Mouse (Mus musculus): Measurements from ENCODE around the gene Dis3l2. TPM values are rescaled to one million over a fixed set of nuclear protein-coding genes. Genes with fewer than 3 reads are reported as not detected.

Dis3l2 gene
- polyA plus RNA-seq, 1 experiment: 6.6 TPM

- no peak overlapping the region for H3ac ChIP-seq (ENCODE audit: control insufficient read depth, insufficient read length, low read depth)
- no peaks in the 10 kb centered on the region for H3K36me3 ChIP-seq (ENCODE audit: control insufficient read depth, insufficient read depth)
- TF ChIP-seq USF1 (IDR thresholded peaks at IDR 0.05; ENCODE audit: low read depth): no peak
- no peak for TF ChIP-seq MAX (IDR thresholded peaks at IDR 0.05)
- no peak for TF ChIP-seq CTCF (IDR thresholded peaks at IDR 0.05; ENCODE audit: control insufficient read depth, insufficient read depth, insufficient read length)
- no peak for TF ChIP-seq CEBPB (IDR thresholded peaks at IDR 0.05; ENCODE audit: low read depth)
- no peak for TF ChIP-seq MYOG (IDR thresholded peaks at IDR 0.05; ENCODE audit: control insufficient read depth, extremely low read depth, insufficient read length)
- TF ChIP-seq MYOD1 (IDR thresholded peaks at IDR 0.05; ENCODE audit: control insufficient read depth, insufficient read length, low read depth): no peak
- TF ChIP-seq FOSL1 (IDR thresholded peaks at IDR 0.05; ENCODE audit: insufficient read depth, low read length, poor library complexity, severe bottlenecking): no peak
- no peaks in the 10 kb centered on the region for H3K79me3 ChIP-seq (ENCODE audit: low read depth)
- no peaks in the 10 kb centered on the region for H3K27me3 ChIP-seq (ENCODE audit: control insufficient read depth, insufficient read depth, insufficient read length)
- no peaks in the 10 kb centered on the region for H3K79me2 ChIP-seq (ENCODE audit: control insufficient read depth, insufficient read depth)
- no peak overlapping the region for H3K4me3 ChIP-seq (ENCODE audit: insufficient read depth, poor library complexity, severe bottlenecking)
Measured at GRCm38 (mm10) chr1:87030652-87031051, 327.0 kb downstream of the Dis3l2 start.

- TF ChIP-seq MYOG (IDR thresholded peaks at IDR 0.05; ENCODE audit: control insufficient read depth, extremely low read depth, insufficient read length): no peak
- no peak for TF ChIP-seq USF1 (IDR thresholded peaks at IDR 0.05; ENCODE audit: low read depth)
- no peak for TF ChIP-seq MYOD1 (IDR thresholded peaks at IDR 0.05; ENCODE audit: control insufficient read depth, insufficient read length, low read depth)
- no peak for TF ChIP-seq FOSL1 (IDR thresholded peaks at IDR 0.05; ENCODE audit: insufficient read depth, low read length, poor library complexity, severe bottlenecking)
- no peak for TF ChIP-seq CEBPB (IDR thresholded peaks at IDR 0.05; ENCODE audit: low read depth)
- no peak for TF ChIP-seq MAX (IDR thresholded peaks at IDR 0.05)
- TF ChIP-seq CTCF (IDR thresholded peaks at IDR 0.05; ENCODE audit: control insufficient read depth, insufficient read depth, insufficient read length): no peak
- Histone ChIP-seq H3K4me3 (ENCODE audit: insufficient read depth, poor library complexity, severe bottlenecking) (no peak overlapping the region), H3K36me3 (ENCODE audit: control insufficient read depth, insufficient read depth) (no peaks in the 10 kb centered on the region), H3ac (ENCODE audit: control insufficient read depth, insufficient read length, low read depth) (no peak overlapping the region), H3K79me3 (ENCODE audit: low read depth) (no peaks in the 10 kb centered on the region), H3K27me3 (ENCODE audit: control insufficient read depth, insufficient read depth, insufficient read length) (no peaks in the 10 kb centered on the region), H3K79me2 (ENCODE audit: control insufficient read depth, insufficient read depth) (no peaks in the 10 kb centered on the region)
Measured at GRCm38 (mm10) chr1:87032466-87032865, 328.9 kb downstream of the Dis3l2 start.

- Histone ChIP-seq H3ac (ENCODE audit: control insufficient read depth, insufficient read length, low read depth) (no peak overlapping the region), H3K79me3 (ENCODE audit: low read depth) (no peaks in the 10 kb centered on the region), H3K79me2 (ENCODE audit: control insufficient read depth, insufficient read depth) (no peaks in the 10 kb centered on the region), H3K4me3 (ENCODE audit: insufficient read depth, poor library complexity, severe bottlenecking) (no peak overlapping the region), H3K27me3 (ENCODE audit: control insufficient read depth, insufficient read depth, insufficient read length) (no peaks in the 10 kb centered on the region), H3K36me3 (ENCODE audit: control insufficient read depth, insufficient read depth) (no peaks in the 10 kb centered on the region)
- no peak for TF ChIP-seq MYOG (IDR thresholded peaks at IDR 0.05; ENCODE audit: control insufficient read depth, extremely low read depth, insufficient read length)
- no peak for TF ChIP-seq CEBPB (IDR thresholded peaks at IDR 0.05; ENCODE audit: low read depth)
- TF ChIP-seq MYOD1 (IDR thresholded peaks at IDR 0.05; ENCODE audit: control insufficient read depth, insufficient read length, low read depth): no peak
- no peak for TF ChIP-seq CTCF (IDR thresholded peaks at IDR 0.05; ENCODE audit: control insufficient read depth, insufficient read depth, insufficient read length)
- TF ChIP-seq FOSL1 (IDR thresholded peaks at IDR 0.05; ENCODE audit: insufficient read depth, low read length, poor library complexity, severe bottlenecking): no peak
- no peak for TF ChIP-seq USF1 (IDR thresholded peaks at IDR 0.05; ENCODE audit: low read depth)
- TF ChIP-seq MAX (IDR thresholded peaks at IDR 0.05): no peak
Measured at GRCm38 (mm10) chr1:87035532-87036161, 332.0 kb downstream of the Dis3l2 start.

DNA sequence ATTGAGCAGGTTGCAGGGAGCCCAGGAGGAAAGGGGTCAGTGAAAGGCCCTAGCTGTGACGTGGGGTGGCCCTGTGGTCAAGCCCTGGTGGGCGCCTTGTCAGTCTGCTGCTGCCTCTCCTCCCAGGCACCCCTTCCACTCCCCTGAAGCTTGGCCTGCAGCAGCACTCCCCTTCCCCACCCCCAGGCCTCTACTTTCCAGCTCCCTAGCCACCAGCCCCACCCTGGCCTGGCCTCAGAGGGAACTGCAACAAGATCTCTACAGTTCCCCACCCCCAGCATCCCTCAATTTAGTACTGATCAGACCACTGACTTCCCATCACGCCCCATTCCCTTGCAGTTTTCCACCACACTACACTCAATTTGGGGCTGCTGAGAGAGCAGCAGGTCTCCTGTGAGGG lies 332.7 kb downstream of the Dis3l2 start:
- H3K79me3 ChIP-seq (ENCODE audit: low read depth): no peaks in the 10 kb centered on the region
- H3K79me2 ChIP-seq (ENCODE audit: control insufficient read depth, insufficient read depth): no peaks in the 10 kb centered on the region
- no peak overlapping the region for H3ac ChIP-seq (ENCODE audit: control insufficient read depth, insufficient read length, low read depth)
- no peak overlapping the region for H3K4me3 ChIP-seq (ENCODE audit: insufficient read depth, poor library complexity, severe bottlenecking)
- H3K27me3 ChIP-seq (ENCODE audit: control insufficient read depth, insufficient read depth, insufficient read length): no peaks in the 10 kb centered on the region
- TF ChIP-seq CTCF (IDR thresholded peaks at IDR 0.05; ENCODE audit: control insufficient read depth, insufficient read depth, insufficient read length): no peak
- TF ChIP-seq CEBPB (IDR thresholded peaks at IDR 0.05; ENCODE audit: low read depth): no peak
- no peak for TF ChIP-seq USF1 (IDR thresholded peaks at IDR 0.05; ENCODE audit: low read depth)
- no peak for TF ChIP-seq MAX (IDR thresholded peaks at IDR 0.05)
- no peak for TF ChIP-seq MYOD1 (IDR thresholded peaks at IDR 0.05; ENCODE audit: control insufficient read depth, insufficient read length, low read depth)
- TF ChIP-seq MYOG (IDR thresholded peaks at IDR 0.05; ENCODE audit: control insufficient read depth, extremely low read depth, insufficient read length): no peak
- no peak for TF ChIP-seq FOSL1 (IDR thresholded peaks at IDR 0.05; ENCODE audit: insufficient read depth, low read length, poor library complexity, severe bottlenecking)
- no peaks in the 10 kb centered on the region for H3K36me3 ChIP-seq (ENCODE audit: control insufficient read depth, insufficient read depth)

DNA sequence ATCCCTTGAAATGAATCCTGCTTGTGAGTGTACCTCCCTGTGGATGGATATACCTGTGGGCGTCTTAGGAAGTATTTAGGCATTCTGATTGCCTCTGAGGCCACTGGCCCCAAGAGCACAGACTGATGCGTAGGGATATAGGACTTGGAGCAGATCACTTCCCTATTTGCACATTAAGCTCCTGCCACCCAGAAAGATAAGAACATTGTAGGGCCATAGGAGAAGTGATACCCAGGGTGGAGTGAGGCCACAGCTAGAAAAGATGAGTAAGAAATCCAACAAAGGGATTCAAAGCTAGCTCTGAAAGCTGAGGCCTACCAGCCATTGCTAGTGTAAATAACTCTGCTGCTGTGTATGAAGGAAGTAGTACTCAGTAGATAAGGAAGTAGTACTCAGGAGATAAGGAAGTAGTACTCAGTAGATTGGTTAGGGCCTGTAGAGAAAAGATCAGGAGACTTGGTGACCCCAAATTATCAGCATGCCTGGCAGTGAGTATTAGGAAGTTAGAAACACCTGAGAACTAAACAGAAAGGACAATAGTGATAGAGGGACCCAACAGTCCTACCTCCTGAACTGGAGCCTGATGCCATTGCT lies 335.0 kb downstream of the Dis3l2 start:
- TF ChIP-seq MAX (IDR thresholded peaks at IDR 0.05) (no peak), USF1 (IDR thresholded peaks at IDR 0.05; ENCODE audit: low read depth) (no peak), CEBPB (IDR thresholded peaks at IDR 0.05; ENCODE audit: low read depth) (no peak), MYOG (IDR thresholded peaks at IDR 0.05; ENCODE audit: control insufficient read depth, extremely low read depth, insufficient read length) (no peak), MYOD1 (IDR thresholded peaks at IDR 0.05; ENCODE audit: control insufficient read depth, insufficient read length, low read depth) (no peak), FOSL1 (IDR thresholded peaks at IDR 0.05; ENCODE audit: insufficient read depth, low read length, poor library complexity, severe bottlenecking) (no peak), CTCF (IDR thresholded peaks at IDR 0.05; ENCODE audit: control insufficient read depth, insufficient read depth, insufficient read length) (no peak)
- no peaks in the 10 kb centered on the region for H3K79me2 ChIP-seq (ENCODE audit: control insufficient read depth, insufficient read depth)
- H3ac ChIP-seq (ENCODE audit: control insufficient read depth, insufficient read length, low read depth): no peak overlapping the region
- H3K36me3 ChIP-seq (ENCODE audit: control insufficient read depth, insufficient read depth): no peaks in the 10 kb centered on the region
- H3K4me3 ChIP-seq (ENCODE audit: insufficient read depth, poor library complexity, severe bottlenecking): no peak overlapping the region
- H3K27me3 ChIP-seq (ENCODE audit: control insufficient read depth, insufficient read depth, insufficient read length): no peaks in the 10 kb centered on the region
- H3K79me3 ChIP-seq (ENCODE audit: low read depth): no peaks in the 10 kb centered on the region
